Mouse (Mus musculus) heart, embryonic 12.5 days (tissue): ENCODE data around the gene Gemin6. TPM values are rescaled to one million over a fixed set of nuclear protein-coding genes. Genes with fewer than 3 reads are reported as not detected.

Experiments
- polyA plus RNA-seq: library from polyadenylated mRNA; unstranded; fragments of >200 nt; fragmentation: Nextera tagmentation; extraction: Ambion mirVana; gene quantifications from 2 replicates; pipeline ENCODE4 v1.2.1, GENCODE M21; 2016

Gene Gemin6
- polyA plus RNA-seq, 1 experiment from 2014 or later: 25.8 TPM

Other genes with a start within 250 kb of the Gemin6 start
- 60.6 and 63.5 TPM in 2 replicates for gene Hnrnpll, start 162.1 kb upstream of the Gemin6 start, polyA plus RNA-seq
- 10.0 TPM in 2 replicates for gene Galm, start 97.0 kb upstream of the Gemin6 start, polyA plus RNA-seq
- 349 and 357 TPM in 2 replicates for gene Srsf7, start 17.1 kb upstream of the Gemin6 start, polyA plus RNA-seq
- 0.06 and 0.15 TPM in 2 replicates for gene Ttc39d, start 17.0 kb upstream of the Gemin6 start, polyA plus RNA-seq
- gene Morn2, start 65.8 kb downstream of the Gemin6 start, polyA plus RNA-seq: 16.5 and 17.2 TPM in 2 replicates
- 13.7 and 13.8 TPM in 2 replicates for gene Dhx57, start 66.0 kb downstream of the Gemin6 start, polyA plus RNA-seq
- 1.4 and 2.2 TPM in 2 replicates for gene Arhgef33, start 83.0 kb downstream of the Gemin6 start, polyA plus RNA-seq
- gene Gm10190, start 149.1 kb downstream of the Gemin6 start, polyA plus RNA-seq: 1.1 and 2.4 TPM in 2 replicates